Mouse (Mus musculus) testis, adult 2 months (tissue): ENCODE measurements around the gene Ndufb4.

Experiments used
- CTCF ChIP-seq: fragments of 200-500 bp; IDR thresholded peaks from 2 replicates; pipeline ENCODE4 v1.5.1; 2012; ENCODE audit warnings: low read depth, mild to moderate bottlenecking, inconsistent platforms, low read length, moderate library complexity; ENCODE audit not compliant: control insufficient read depth, insufficient read depth, insufficient replicate concordance
- POLR2A ChIP-seq: fragments of 200-500 bp; IDR thresholded peaks from 2 replicates; pipeline ENCODE4 v1.6.1; 2012; ENCODE audit warnings: low read depth, mild to moderate bottlenecking, inconsistent platforms, low read length, moderate library complexity; ENCODE audit not compliant: control insufficient read depth

- no peak for TF ChIP-seq CTCF
- TF ChIP-seq POLR2A, result no peak
Observed at GRCm38 (mm10) chr16:37654831-37655455, 690 bp upstream of the Ndufb4 start.
